Mouse (Mus musculus): ENCODE results near the gene Sele. TPM values are rescaled to one million over a fixed set of nuclear protein-coding genes. Genes with fewer than 3 reads are reported as not detected.
"Not testable (repeated sequence)": the region's sequence is repeated elsewhere in the genome, so short reads cannot be mapped to it uniquely, and the experiment has no call there.

The Sele gene
- under 1 TPM in 1 of 2 experiments, not detected in 1; 0.12 TPM for total RNA-seq (2021)
- long read RNA-seq, experiment 1 = 0 reads
- long read RNA-seq, experiment 2 = 0 reads

DNA sequence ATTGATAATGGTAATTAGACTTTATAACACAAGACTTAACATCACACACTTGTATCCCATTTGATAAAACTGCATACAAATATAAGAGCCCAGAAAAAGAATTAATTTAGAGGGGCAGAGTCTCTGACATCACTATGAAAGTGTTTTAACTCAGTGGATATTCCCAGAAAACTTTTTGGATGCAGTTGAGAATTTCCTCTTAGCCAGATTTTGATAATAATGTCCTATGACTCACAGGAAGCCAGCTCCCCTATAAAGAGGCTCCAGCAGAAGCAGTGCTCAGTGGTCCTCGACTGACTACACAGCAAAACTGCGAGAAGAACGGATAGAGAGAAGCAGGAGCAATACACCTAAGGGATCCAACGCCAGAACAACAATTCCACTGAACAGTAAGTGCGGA is at the start of gene Sele:
Gene Sele, plus strand, starts transcription at position 301 of the 400 bp plus-strand sequence.
- no peak for DNase-seq (ENCODE audit: low spot score in 2 of 2)

GRCm38 (mm10) chr1:164001831-164002452 is 46.1 kb upstream of the Sele start:
- no peak for DNase-seq (ENCODE audit: low spot score in 2 of 2)

GRCm38 (mm10) chr1:164004311-164004710 is 43.7 kb upstream of the Sele start:
- DNase-seq (ENCODE audit: low spot score in 2 of 2) = no peak

GRCm38 (mm10) chr1:164009235-164009634 is 38.8 kb upstream of the Sele start:
- DNase-seq (ENCODE audit: low spot score in 2 of 2) = peak in 1 of 2 experiments; percentile 12

GRCm38 (mm10) chr1:164014616-164015015 is 33.4 kb upstream of the Sele start:
- DNase-seq (ENCODE audit: low spot score in 2 of 2) = no peak

GRCm38 (mm10) chr1:164018221-164018896 is 29.7 kb upstream of the Sele start:
- DNase-seq (ENCODE audit: low spot score in 2 of 2) = no peak

DNA sequence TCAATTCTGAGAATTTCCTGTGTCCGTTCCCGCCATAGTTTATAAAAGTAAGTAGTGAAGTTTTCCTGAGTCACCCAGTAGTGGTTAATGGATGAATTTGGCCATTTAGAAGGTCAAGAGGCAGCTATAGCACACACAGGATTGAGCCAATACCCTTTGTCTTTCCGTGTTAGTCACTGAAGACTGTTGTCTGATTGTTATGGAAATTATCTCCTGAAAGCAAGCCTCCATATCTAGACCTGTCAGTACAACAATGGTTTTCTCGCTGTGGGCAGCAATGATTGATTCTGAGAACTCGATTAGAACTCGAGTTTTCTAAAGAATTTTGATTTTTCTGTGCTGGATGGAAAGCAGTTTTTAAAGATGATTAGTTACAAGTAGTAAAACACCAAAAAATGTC is 28.2 kb upstream of the Sele start:
- no peak for DNase-seq (ENCODE audit: low spot score in 2 of 2)

DNA sequence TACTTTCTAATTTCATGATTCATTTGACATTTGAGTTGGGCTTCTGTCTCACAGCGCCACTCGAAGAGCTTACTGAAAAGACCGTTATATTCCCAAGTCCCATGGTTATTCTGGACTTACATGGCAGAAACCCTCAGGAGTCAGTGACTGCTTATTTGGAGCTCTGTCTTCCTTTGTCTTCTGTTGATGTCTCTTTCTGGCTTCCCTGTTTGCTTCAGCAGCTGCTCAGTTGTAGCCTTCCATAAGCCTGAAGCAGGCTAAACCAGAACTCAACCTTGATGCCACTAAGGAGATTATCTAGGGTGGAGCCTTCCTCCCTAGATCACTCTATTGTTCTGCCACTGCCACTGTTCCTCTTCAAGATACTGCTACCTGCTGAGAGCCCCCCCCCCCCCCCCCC is 27.3 kb upstream of the Sele start:
- not testable (repeated sequence) for DNase-seq (ENCODE audit: low spot score in 2 of 2)

DNA sequence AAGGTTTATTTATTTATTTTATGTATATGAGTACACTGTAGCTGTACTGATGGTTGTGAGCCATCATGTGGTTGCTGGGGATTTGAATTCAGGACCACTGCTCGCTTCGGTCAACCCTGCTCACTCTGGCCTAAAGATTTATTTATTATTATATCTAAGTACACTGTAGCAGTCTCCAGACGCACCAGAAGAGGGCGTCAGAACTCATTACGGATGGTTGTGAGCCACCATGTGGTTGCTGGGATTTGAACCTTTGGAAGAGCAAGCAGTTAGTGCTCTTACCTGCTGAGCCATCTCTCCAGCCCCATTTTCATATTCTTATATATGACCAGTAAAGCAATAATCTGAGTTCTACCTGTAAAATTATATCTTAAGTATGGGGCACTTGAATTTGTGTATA is 25.9 kb upstream of the Sele start:
- DNase-seq (ENCODE audit: low spot score in 2 of 2) = not testable (repeated sequence)

DNA sequence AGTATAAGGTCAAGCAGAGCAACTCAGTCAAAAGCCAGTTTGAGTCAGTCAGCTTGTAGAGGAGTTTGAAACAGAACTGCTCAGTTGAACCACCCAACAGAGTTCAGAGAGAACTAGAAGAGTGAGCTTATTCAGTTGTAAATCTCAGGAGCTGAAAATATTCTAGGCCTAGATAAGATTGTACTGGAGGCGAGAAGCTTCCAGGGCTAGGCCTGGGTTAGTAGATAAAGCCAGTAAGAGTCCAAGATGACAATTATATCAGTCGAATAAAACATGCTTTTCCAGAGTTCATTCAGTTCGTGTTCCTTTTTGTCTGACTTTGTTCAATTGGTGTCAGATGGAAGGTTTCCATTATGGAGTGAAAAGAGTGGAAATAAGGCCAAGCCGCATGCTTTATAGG is 22.3 kb upstream of the Sele start:
- DNase-seq (ENCODE audit: low spot score in 2 of 2) = no peak

DNA sequence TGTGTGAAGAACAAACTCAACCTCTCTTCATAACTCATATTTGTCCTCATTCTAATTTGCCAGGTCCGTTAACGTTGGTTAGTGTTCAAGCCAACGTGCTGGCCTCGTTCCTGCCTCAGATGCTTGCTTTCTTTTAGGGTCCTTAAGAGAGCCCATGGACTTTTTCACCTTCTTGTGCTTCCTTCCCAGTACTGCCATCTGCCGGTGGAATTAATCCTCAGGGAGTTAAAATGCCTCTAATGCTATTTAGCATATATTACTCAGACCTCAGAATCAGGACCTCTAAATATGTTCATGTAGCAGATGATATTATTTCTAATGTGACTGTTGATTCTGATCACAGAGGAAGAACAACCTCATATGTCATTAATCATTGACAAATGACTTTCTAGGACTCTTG is 20.6 kb upstream of the Sele start:
- peak in 1 of 2 experiments; percentile 15 for DNase-seq (ENCODE audit: low spot score in 2 of 2)

GRCm38 (mm10) chr1:164040385-164041135 is 7.5 kb upstream of the Sele start:
- no peak for DNase-seq (ENCODE audit: low spot score in 2 of 2)

DNA sequence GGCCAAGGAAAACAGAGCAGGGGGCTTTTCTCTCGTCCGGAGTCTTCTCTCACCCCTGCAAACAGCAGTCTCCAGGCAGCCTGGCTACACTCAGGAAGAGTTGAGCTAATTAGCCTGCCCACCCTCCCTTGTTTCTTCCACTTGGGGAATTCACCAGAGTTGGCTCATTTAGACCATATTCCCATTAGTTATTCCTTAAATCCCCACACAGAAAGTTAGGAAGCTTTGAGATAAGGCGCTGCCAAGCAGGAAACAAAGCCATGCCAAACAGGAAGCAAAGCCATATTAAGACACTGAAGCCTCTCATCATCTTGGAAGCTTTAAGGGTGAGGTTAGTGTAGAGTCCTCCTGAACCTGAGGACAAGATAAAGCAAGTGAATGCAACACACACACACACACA is 4.5 kb upstream of the Sele start:
- no peak for DNase-seq (ENCODE audit: low spot score in 2 of 2)

- no peak for DNase-seq (ENCODE audit: low spot score in 2 of 2)
These were observed 5.5 kb downstream of the Sele start for GRCm38 (mm10) chr1:164053561-164053960.

- DNase-seq (ENCODE audit: low spot score in 2 of 2) = no peak
These were observed 6.8 kb downstream of the Sele start for GRCm38 (mm10) chr1:164054800-164055199.

GRCm38 (mm10) chr1:164060071-164060470 is 12.0 kb downstream of the Sele start:
- no peak for DNase-seq (ENCODE audit: low spot score in 2 of 2)

GRCm38 (mm10) chr1:164061278-164061677 is 13.2 kb downstream of the Sele start:
- DNase-seq (ENCODE audit: low spot score in 2 of 2) = no peak

GRCm38 (mm10) chr1:164061925-164062324 is 13.9 kb downstream of the Sele start, which contains the start of gene Sell:
Sell (plus strand) TSS chr1:164061982.
- DNase-seq (ENCODE audit: low spot score in 2 of 2) = no peak

GRCm38 (mm10) chr1:164062856-164063255 is 14.8 kb downstream of the Sele start:
- DNase-seq (ENCODE audit: low spot score in 2 of 2) = no peak

DNA sequence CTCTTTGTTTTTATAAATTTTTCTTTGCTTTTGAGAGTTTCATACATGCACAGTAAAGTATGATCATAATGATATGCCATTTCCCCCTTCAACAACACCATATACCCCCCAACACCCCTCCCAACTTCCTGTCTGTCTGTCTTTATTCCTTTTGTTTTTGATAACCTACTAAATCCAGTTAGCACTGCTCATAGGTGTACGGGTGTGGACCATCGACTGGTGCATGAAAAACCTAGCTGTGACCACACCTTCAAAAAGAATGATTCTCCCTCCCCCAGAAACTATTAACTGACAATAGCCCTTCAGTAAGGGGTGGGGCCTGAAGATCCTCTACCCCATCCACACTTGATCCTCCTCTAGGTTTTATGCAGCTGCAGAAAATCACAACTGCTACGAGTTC is 15.7 kb downstream of the Sele start:
- no peak for DNase-seq (ENCODE audit: low spot score in 2 of 2)

GRCm38 (mm10) chr1:164069261-164069660 is 21.2 kb downstream of the Sele start:
- no peak for DNase-seq (ENCODE audit: low spot score in 2 of 2)

- DNase-seq (ENCODE audit: low spot score in 2 of 2) = no peak
These were observed 22.4 kb downstream of the Sele start for GRCm38 (mm10) chr1:164070461-164070860.

Data from left cerebral cortex, adult 18-20 months (tissue).